Mouse (Mus musculus): ENCODE measurements at regions not wholly inside any gene's neighbourhood (a gene's known extent, or its start where the extent isn't known, plus 50 kb on each side); places are given as distances from the start of the nearest gene placed in this dataset.

GRCm38 (mm10) chr13:28497483-28497882 is 240.2 kb downstream of the Gm11361 start:
- no peak for DNase-seq (ENCODE audit: extremely low spot score in 1 of 2, low spot score in 1 of 2)

- no peak for DNase-seq (ENCODE audit: extremely low spot score in 1 of 2, low spot score in 1 of 2)
Measured at GRCm38 (mm10) chr13:28492015-28492414, 234.7 kb downstream of the Gm11361 start.

- no peak for DNase-seq (ENCODE audit: extremely low spot score in 1 of 2, low spot score in 1 of 2)
Measured at GRCm38 (mm10) chr13:28483727-28484126, 226.4 kb downstream of the Gm11361 start.

- no peak for DNase-seq (ENCODE audit: extremely low spot score in 1 of 2, low spot score in 1 of 2)
Measured at GRCm38 (mm10) chr13:28481224-28481965, 224.1 kb downstream of the Gm11361 start.

- no peak for DNase-seq (ENCODE audit: extremely low spot score in 1 of 2, low spot score in 1 of 2)
Measured at GRCm38 (mm10) chr13:28466151-28466550, 208.8 kb downstream of the Gm11361 start.

- DNase-seq (ENCODE audit: extremely low spot score in 1 of 2, low spot score in 1 of 2): no peak
Measured at GRCm38 (mm10) chr13:28465187-28465880, 208.0 kb downstream of the Gm11361 start.

- no peak for DNase-seq (ENCODE audit: extremely low spot score in 1 of 2, low spot score in 1 of 2)
Measured at GRCm38 (mm10) chr13:28461281-28461680, 204.0 kb downstream of the Gm11361 start.

- DNase-seq (ENCODE audit: extremely low spot score in 1 of 2, low spot score in 1 of 2): no peak
Measured at GRCm38 (mm10) chr13:28457403-28457802, 200.1 kb downstream of the Gm11361 start.

- DNase-seq (ENCODE audit: extremely low spot score in 1 of 2, low spot score in 1 of 2): no peak
Measured at GRCm38 (mm10) chr13:28455878-28456277, 198.6 kb downstream of the Gm11361 start.

GRCm38 (mm10) chr13:28455016-28455415 is 197.7 kb downstream of the Gm11361 start:
- no peak for DNase-seq (ENCODE audit: extremely low spot score in 1 of 2, low spot score in 1 of 2)

GRCm38 (mm10) chr13:28450699-28451445 is 193.5 kb downstream of the Gm11361 start:
- no peak for DNase-seq (ENCODE audit: extremely low spot score in 1 of 2, low spot score in 1 of 2)

- DNase-seq (ENCODE audit: extremely low spot score in 1 of 2, low spot score in 1 of 2): no peak
Measured at GRCm38 (mm10) chr13:28449026-28449425, 191.7 kb downstream of the Gm11361 start.

GRCm38 (mm10) chr13:28442250-28442649 is 184.9 kb downstream of the Gm11361 start:
- DNase-seq (ENCODE audit: extremely low spot score in 1 of 2, low spot score in 1 of 2): no peak

GRCm38 (mm10) chr13:28433445-28433844 is 176.1 kb downstream of the Gm11361 start:
- DNase-seq (ENCODE audit: extremely low spot score in 1 of 2, low spot score in 1 of 2): no peak

- DNase-seq (ENCODE audit: extremely low spot score in 1 of 2, low spot score in 1 of 2): no peak
Measured at GRCm38 (mm10) chr13:28432017-28432416, 174.7 kb downstream of the Gm11361 start.

GRCm38 (mm10) chr13:28426085-28426484 is 168.8 kb downstream of the Gm11361 start:
- no peak for DNase-seq (ENCODE audit: extremely low spot score in 1 of 2, low spot score in 1 of 2)

- DNase-seq (ENCODE audit: extremely low spot score in 1 of 2, low spot score in 1 of 2): no peak
Measured at GRCm38 (mm10) chr13:28425116-28425515, 167.8 kb downstream of the Gm11361 start.

GRCm38 (mm10) chr13:28424446-28425059 is 167.2 kb downstream of the Gm11361 start:
- no peak for DNase-seq (ENCODE audit: extremely low spot score in 1 of 2, low spot score in 1 of 2)

- DNase-seq (ENCODE audit: extremely low spot score in 1 of 2, low spot score in 1 of 2): no peak
Measured at GRCm38 (mm10) chr13:28421309-28421708, 164.0 kb downstream of the Gm11361 start.

- DNase-seq (ENCODE audit: extremely low spot score in 1 of 2, low spot score in 1 of 2): no peak
Measured at GRCm38 (mm10) chr13:28420636-28421035, 163.3 kb downstream of the Gm11361 start.

GRCm38 (mm10) chr13:28419950-28420381 is 162.6 kb downstream of the Gm11361 start:
- DNase-seq (ENCODE audit: extremely low spot score in 1 of 2, low spot score in 1 of 2): peak; percentile 83 to 89
